Mouse (Mus musculus) activated CD4-positive, CD25-positive, alpha-beta regulatory T cell (primary cell): Measurements from ENCODE around the gene Ahcyl2. TPM values are rescaled to one million over a fixed set of nuclear protein-coding genes. Genes with fewer than 3 reads are reported as not detected.

ENCODE experiments used
- polyA plus RNA-seq, 2 experiments: library from polyadenylated mRNA; unstranded; fragments of 100-300 nt; shearing (Covaris generic); gene quantifications; one replicate each; pipeline ENCODE4 v1.2.1; 2017

The Ahcyl2 gene
- 100 to 1,000 TPM; 143 to 176 TPM for polyA plus RNA-seq

GRCm38 (mm10) chr6:29767813-29768660, at the start of gene Ahcyl2:
Gene Ahcyl2 (plus strand): TSS chr6:29768011.

DNA sequence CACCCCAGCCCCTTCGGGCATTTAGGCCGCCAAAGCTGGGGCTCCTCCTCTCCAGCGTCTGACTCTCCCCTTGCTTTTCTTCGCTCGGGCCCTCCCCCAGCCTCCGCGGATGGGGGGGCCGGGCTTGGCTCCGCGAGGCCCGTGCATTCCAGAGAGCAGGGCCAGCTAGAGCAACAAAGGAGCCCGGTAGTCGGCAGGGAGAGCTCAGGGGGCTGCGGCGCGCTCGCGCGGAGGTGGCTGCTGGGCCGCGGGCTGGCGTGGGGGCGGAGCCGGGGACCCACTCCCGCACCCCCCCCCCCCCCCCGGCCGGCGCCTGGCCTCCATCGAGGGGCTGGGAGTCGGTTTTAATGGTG, 32.5 kb upstream of the Ahcyl2 start, which contains the start of gene Smo:
TSS of gene Smo (plus strand) at position 168 of the 353 bp plus-strand sequence.

GRCm38 (mm10) chr6:29916530-29917382, 148.9 kb downstream of the Ahcyl2 start, which contains the start of gene Strip2:
Gene Strip2 (plus strand): TSS chr6:29917012.

Other genes with a start within 250 kb of the Ahcyl2 start
- 10 to 100 TPM; 13.0 to 36.4 TPM for gene Irf5, start 241.4 kb upstream of the Ahcyl2 start, polyA plus RNA-seq
- 10 to 100 TPM; 75.4 to 77.7 TPM for gene Tnpo3, start 158.1 kb upstream of the Ahcyl2 start, polyA plus RNA-seq
- gene Tspan33, start 73.8 kb upstream of the Ahcyl2 start, polyA plus RNA-seq: 1 to 10 TPM; 1.2 TPM
- gene Smo, start 32.5 kb upstream of the Ahcyl2 start, polyA plus RNA-seq: 1 to 10 TPM in 1 of 2 experiments, under 1 TPM in 1; 0.43 to 4.1 TPM
- under 1 TPM; 0.09 to 0.33 TPM for gene Strip2, start 149.0 kb downstream of the Ahcyl2 start, polyA plus RNA-seq